Mouse (Mus musculus) ovary, postnatal 10 days (tissue): Measurements from ENCODE around the gene Hnrnpr.

Experiments used
- DNase-seq: peaks from one replicate; pipeline ENCODE4 v3.0.0; 2022; ENCODE audit warnings: low spot score

Hnrnpr gene

DNA sequence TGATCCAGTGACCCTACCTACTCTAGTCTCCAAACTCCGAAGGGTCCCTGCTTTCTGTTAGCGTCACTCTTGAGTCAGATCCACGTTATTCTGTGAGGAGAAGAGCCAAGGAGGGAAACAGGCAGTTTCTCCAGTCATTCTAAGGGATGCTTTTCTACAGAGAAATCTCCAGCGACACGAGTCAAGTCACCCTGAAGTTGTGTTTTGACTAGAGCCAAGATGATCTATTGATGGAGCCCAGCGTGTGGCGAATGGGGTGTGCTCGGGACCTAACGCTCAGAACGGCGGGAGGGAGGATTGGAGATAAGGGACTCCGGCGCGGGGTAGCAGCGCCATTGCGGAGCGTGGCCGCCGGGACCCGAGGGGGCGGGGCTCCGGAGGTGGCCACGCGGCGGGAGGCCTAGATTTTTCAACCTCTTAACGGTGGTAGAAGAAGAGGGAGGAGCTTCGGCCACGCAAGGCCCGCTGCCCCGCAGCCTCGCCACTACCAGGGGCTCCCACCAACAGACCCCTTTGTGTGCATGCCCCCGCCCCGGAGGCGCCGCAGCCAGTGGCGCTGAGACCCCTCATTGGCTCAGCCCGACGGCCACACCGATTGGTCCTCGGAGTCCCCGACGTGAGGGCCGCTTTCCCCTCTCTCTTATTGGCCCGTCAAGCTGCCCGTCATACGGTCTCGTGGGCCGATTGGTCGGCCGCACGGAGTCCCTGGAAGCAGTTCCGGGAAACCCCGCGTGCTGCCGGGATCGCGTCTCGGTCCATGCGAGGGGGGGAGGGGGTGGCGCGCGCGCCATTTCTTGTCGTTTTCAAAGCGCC, at the start of gene Hnrnpr:
TSS of gene Hnrnpr (plus strand) at position 714 of the 813 bp plus-strand sequence.
- DNase-seq = peak; percentile 100

- no peak for DNase-seq
Measured at GRCm38 (mm10) chr4:136261912-136262311, 48.8 kb upstream of the Hnrnpr start.

DNA sequence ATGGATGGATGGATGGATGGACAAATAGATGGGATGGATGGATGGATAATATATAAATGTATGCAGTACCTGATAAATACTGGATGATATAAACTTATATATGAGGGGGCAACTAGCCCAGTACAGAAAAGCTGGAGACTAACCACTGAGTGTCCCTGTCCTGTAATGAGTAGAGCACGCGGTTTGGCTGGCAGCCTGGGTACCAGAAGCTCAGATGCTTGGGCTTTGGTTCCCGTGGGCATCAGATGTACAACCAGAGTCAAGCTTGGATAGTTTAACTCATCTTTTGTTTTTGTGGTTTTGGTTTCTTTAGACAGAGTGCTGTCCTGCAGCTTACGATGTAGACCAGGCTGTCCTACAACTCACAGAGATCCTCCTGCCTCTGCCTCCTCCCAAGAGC, 47.2 kb upstream of the Hnrnpr start:
- no peak for DNase-seq

- no peak for DNase-seq
Measured at GRCm38 (mm10) chr4:136266716-136267343, 43.9 kb upstream of the Hnrnpr start.

- no peak for DNase-seq
Measured at GRCm38 (mm10) chr4:136268912-136269311, 41.8 kb upstream of the Hnrnpr start.

- no peak for DNase-seq
Measured at GRCm38 (mm10) chr4:136270648-136271047, 40.1 kb upstream of the Hnrnpr start.

GRCm38 (mm10) chr4:136281097-136281496, 29.6 kb upstream of the Hnrnpr start:
- DNase-seq = no peak

DNA sequence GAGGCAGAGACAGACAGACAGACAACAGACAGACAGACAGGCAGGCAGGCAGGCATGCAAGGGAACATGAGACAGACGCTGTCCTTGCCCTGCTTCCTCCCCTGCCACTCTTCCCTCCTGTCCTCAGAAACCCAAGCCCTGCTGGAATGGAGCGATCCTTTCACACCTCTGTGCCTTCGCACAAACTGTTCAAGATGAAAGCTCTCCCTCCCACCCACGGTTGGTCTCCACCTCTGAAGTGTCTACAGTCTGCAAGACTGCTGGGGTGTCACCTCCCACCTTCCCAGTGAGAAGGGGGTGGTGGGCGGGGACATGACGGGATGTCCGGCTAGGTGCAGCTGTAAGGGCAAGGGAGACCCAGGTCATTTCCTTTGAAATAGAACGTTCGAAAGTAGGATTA, 29.1 kb upstream of the Hnrnpr start:
- DNase-seq = no peak

DNA sequence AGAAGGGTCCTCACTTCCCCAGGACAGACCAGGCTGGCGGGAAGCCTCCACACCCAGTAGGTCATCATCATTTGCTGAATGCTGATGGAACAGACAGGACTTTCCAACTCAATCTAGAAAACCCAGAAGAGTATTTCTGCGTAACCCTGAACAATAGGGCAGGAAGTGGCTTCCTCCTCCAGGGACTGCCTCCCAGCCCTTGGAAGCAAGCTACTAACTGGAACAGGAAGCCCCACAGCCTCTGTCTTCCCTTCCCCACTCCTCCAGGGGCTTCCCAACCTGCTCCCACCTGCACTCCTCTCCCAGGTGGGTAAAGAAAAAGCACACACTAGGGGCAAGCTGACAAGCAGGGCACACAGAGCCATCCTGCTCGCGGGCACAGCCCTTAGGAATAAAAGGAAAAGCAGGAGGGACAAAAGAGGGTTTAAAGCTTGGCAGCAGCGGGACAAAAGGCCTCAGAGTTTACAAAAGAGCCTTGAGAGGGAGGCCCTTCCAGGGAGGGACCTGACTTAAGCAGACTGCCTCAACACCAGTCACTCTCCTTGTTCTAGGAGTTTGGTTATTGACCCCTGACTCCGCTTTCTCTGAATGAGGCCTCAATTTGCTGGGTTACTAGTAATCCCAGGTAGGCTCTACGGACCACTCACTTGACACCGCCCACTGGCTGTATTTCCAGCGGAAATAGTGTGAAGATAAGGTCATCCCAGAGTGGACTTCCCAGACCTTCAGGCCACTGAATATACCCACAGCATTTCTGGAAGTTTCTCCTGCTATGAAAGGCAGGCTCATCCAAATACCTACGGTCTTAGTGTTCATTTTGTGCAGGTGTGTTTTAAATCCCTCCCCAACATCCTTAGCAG, 27.9 kb upstream of the Hnrnpr start:
- no peak for DNase-seq

DNA sequence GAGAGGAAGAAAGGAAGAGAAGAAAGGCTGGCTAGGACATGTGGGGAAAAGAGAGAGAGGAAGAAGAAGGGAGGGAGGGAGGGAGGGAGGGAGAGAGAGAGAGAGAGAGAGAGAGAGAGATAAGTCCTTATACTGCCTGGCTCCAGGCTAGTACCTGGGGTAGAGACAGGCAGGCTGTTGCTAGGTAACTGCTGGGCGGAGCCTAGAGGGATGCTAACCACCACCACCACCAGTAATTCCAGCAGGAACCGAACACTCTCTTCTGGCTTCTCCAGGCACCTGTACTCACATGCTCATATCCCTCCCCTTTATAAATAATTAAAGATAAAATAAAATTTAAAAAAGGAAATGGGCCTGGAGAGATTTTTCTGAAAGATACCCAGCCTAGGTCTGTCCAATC, 27.0 kb upstream of the Hnrnpr start:
- DNase-seq = no peak

GRCm38 (mm10) chr4:136284455-136284854, 26.3 kb upstream of the Hnrnpr start, which contains the start of gene Zfp46:
TSS of gene Zfp46 (plus strand) at chr4:136284683.
- peak; percentile 54 for DNase-seq

GRCm38 (mm10) chr4:136284891-136285290, 25.9 kb upstream of the Hnrnpr start:
- DNase-seq = peak; percentile 22

- DNase-seq = peak; percentile 69
Measured at GRCm38 (mm10) chr4:136285348-136285810, 25.4 kb upstream of the Hnrnpr start.

DNA sequence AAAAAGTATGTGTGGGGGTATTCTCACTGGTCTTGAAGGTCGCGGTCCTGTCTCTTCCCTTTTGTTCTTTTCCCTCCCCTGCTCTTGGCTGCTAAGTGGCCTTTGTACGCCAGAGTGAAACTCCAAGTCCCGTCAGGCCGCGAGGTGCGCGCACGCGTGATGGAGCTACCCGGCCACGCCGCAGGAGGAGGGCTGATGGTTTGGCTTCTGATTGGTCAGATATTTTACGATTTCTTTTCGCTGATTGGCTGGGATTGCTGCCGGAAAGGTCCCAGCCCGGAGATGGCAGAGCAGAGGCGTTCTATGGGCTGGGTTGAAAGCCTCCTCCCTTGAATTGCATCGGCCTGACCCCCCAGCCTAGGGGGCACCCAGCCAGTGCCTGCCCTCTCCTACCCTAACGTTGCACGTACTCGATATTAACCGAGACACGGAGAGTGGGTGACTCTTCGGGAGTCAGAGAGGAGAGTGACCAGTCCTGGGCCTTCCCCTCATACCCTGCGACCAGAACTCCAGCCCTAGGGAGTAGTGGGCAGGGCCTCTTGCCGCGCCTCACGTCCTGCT, 24.9 kb upstream of the Hnrnpr start:
- DNase-seq = peak; percentile 80

- DNase-seq = no peak
Measured at GRCm38 (mm10) chr4:136289918-136290780, 20.6 kb upstream of the Hnrnpr start.

DNA sequence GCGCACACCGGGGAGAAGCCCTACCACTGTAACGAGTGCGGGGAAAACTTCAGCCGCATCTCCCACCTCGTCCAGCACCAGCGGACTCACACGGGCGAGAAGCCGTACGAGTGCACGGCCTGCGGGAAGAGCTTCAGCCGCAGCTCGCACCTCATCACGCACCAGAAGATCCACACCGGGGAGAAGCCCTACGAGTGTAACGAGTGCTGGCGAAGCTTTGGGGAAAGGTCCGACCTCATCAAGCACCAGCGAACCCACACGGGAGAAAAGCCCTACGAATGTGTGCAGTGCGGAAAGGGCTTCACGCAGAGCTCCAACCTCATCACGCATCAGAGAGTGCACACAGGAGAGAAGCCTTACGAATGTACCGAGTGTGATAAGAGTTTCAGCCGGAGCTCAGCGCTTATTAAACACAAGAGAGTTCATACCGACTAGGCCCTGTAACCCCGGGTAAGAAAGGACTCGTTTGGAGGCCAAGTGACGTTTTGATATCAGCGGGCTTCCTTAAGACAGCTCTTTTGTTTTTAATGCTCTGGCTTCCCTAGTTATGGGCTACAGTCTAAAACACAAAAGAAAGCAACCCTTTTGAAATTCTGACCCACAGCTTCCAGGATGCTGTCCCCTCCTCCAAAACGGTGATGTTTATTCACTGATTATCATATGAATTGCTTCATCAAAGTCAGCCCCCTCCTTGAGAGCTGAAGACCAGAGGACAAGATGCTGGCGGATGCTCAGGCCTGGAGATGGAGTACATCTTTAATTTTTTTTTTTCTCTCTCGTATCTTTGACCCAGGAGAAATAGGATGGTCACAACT, 19.8 kb upstream of the Hnrnpr start:
- no peak for DNase-seq

DNA sequence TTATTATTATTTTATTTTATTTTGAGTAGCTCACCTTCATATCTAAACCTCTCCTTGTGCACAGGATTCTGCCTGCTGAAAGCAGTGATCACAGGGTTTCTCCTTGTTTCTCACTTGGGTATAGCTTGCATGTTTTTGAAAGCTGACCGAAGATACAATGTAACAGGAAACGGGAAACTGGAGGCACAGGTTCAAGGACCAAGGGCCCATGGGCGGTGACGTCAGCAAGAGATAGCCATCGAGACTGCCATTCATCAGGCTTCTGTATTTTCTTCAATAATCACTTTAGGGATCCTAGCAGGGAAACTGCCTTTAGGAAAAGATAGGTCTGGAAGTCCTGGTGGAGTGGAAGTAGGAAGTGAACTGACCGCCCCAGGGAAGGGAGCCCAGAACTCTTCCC, 19.1 kb upstream of the Hnrnpr start:
- DNase-seq = no peak

- DNase-seq = no peak
Measured at GRCm38 (mm10) chr4:136295941-136296340, 14.8 kb upstream of the Hnrnpr start.

GRCm38 (mm10) chr4:136302462-136302861, 8.3 kb upstream of the Hnrnpr start:
- DNase-seq = no peak

GRCm38 (mm10) chr4:136304181-136304580, 6.6 kb upstream of the Hnrnpr start:
- DNase-seq = no peak
